Mouse (Mus musculus): ENCODE data around the gene Klhl35. TPM values are rescaled to one million over a fixed set of nuclear protein-coding genes. Genes with fewer than 3 reads are reported as not detected.

The Klhl35 gene
- polyA plus RNA-seq, 1 experiment from 2014 or later, result 0.77 TPM

- Histone ChIP-seq H3K36me3 (ENCODE audit: control insufficient read depth, insufficient read depth, low read length) (no peaks in the 10 kb centered on the region), H3K4me2 (no peak overlapping the region), H3K4me1 (ENCODE audit: control insufficient read depth, insufficient read depth, low read length) (peaks cover 37% of the 10 kb centered on the region), H3K9ac (ENCODE audit: low read depth, low read length) (no peak overlapping the region), H3K27ac (ENCODE audit: low read depth, low read length) (no peak overlapping the region), H3K4me3 (ENCODE audit: low read depth, low read length) (no peak overlapping the region), H3K27me3 (ENCODE audit: control insufficient read depth, insufficient read depth, low read length) (no peaks in the 10 kb centered on the region), H3K9me3 (replicated peaks; ENCODE audit: control insufficient read depth, low read length) (no peaks in the 10 kb centered on the region)
- 68% methylated on average over 11 of the region's 11 CpGs for WGBS (ENCODE audit: insufficient replicate concordance)
- ATAC-seq (replicated peaks; ENCODE audit: insufficient number of reproducible peaks, low FRiP score, low TSS enrichment), result no peak
Measured at GRCm38 (mm10) chr7:99430246-99430645, 35.6 kb upstream of the Klhl35 start.

- H3K36me3 ChIP-seq (ENCODE audit: control insufficient read depth, insufficient read depth, low read length), result no peaks in the 10 kb centered on the region; the same call in 1 of the 2 replicates
- no peaks in the 10 kb centered on the region for H3K9me3 ChIP-seq (replicated peaks; ENCODE audit: control insufficient read depth, low read length)
- peaks cover 45% of the 10 kb centered on the region for H3K4me1 ChIP-seq (ENCODE audit: control insufficient read depth, insufficient read depth, low read length)
- no peak overlapping the region for H3K4me2 ChIP-seq
- no peaks in the 10 kb centered on the region for H3K27me3 ChIP-seq (ENCODE audit: control insufficient read depth, insufficient read depth, low read length)
- WGBS (ENCODE audit: insufficient replicate concordance), result 59% methylated on average over 14 of the region's 14 CpGs
- no peak overlapping the region for H3K9ac ChIP-seq (ENCODE audit: low read depth, low read length)
- H3K4me3 ChIP-seq (ENCODE audit: low read depth, low read length), result no peak overlapping the region
- no peak for ATAC-seq (replicated peaks; ENCODE audit: insufficient number of reproducible peaks, low FRiP score, low TSS enrichment)
- no peak overlapping the region for H3K27ac ChIP-seq (ENCODE audit: low read depth, low read length)
Measured at GRCm38 (mm10) chr7:99432248-99432647, 33.6 kb upstream of the Klhl35 start.

- Histone ChIP-seq H3K4me1 (ENCODE audit: control insufficient read depth, insufficient read depth, low read length) (peaks cover 45% of the 10 kb centered on the region), H3K36me3 (ENCODE audit: control insufficient read depth, insufficient read depth, low read length) (no peaks in the 10 kb centered on the region; the same call in 1 of the 2 replicates), H3K4me3 (ENCODE audit: low read depth, low read length) (no peak overlapping the region), H3K27me3 (ENCODE audit: control insufficient read depth, insufficient read depth, low read length) (no peaks in the 10 kb centered on the region), H3K4me2 (no peak overlapping the region), H3K9ac (ENCODE audit: low read depth, low read length) (no peak overlapping the region), H3K27ac (ENCODE audit: low read depth, low read length) (no peak overlapping the region), H3K9me3 (replicated peaks; ENCODE audit: control insufficient read depth, low read length) (no peaks in the 10 kb centered on the region)
- 68% methylated on average over 6 of the region's 6 CpGs for WGBS (ENCODE audit: insufficient replicate concordance)
- ATAC-seq (replicated peaks; ENCODE audit: insufficient number of reproducible peaks, low FRiP score, low TSS enrichment), result no peak
Measured at GRCm38 (mm10) chr7:99432863-99433262, 32.9 kb upstream of the Klhl35 start.

- Histone ChIP-seq H3K9me3 (replicated peaks; ENCODE audit: control insufficient read depth, low read length) (no peaks in the 10 kb centered on the region), H3K36me3 (ENCODE audit: control insufficient read depth, insufficient read depth, low read length) (no peaks in the 10 kb centered on the region; the same call in 1 of the 2 replicates), H3K4me1 (ENCODE audit: control insufficient read depth, insufficient read depth, low read length) (peaks cover 40% of the 10 kb centered on the region), H3K27me3 (ENCODE audit: control insufficient read depth, insufficient read depth, low read length) (no peaks in the 10 kb centered on the region), H3K4me3 (ENCODE audit: low read depth, low read length) (no peak overlapping the region), H3K27ac (ENCODE audit: low read depth, low read length) (0 out of 2 replicates have a peak overlapping the region, but pooled peaks have one; percentile 38), H3K9ac (ENCODE audit: low read depth, low read length) (no peak overlapping the region), H3K4me2 (0 out of 2 replicates have a peak overlapping the region, but pooled peaks have one; percentile 1)
- no peak for ATAC-seq (replicated peaks; ENCODE audit: insufficient number of reproducible peaks, low FRiP score, low TSS enrichment)
- 40% methylated on average over 12 of the region's 12 CpGs for WGBS (ENCODE audit: insufficient replicate concordance)
Measured at GRCm38 (mm10) chr7:99434672-99435250, 31.0 kb upstream of the Klhl35 start.

GRCm38 (mm10) chr7:99436530-99436929 is 29.3 kb upstream of the Klhl35 start:
- H3K27me3 ChIP-seq (ENCODE audit: control insufficient read depth, insufficient read depth, low read length), result no peaks in the 10 kb centered on the region
- no peaks in the 10 kb centered on the region; the same call in 1 of the 2 replicates for H3K36me3 ChIP-seq (ENCODE audit: control insufficient read depth, insufficient read depth, low read length)
- H3K9me3 ChIP-seq (replicated peaks; ENCODE audit: control insufficient read depth, low read length), result no peaks in the 10 kb centered on the region
- peaks cover 49% of the 10 kb centered on the region for H3K4me1 ChIP-seq (ENCODE audit: control insufficient read depth, insufficient read depth, low read length)
- H3K4me2 ChIP-seq, result no peak overlapping the region
- no peak overlapping the region for H3K9ac ChIP-seq (ENCODE audit: low read depth, low read length)
- no peak overlapping the region for H3K4me3 ChIP-seq (ENCODE audit: low read depth, low read length)
- no peak for ATAC-seq (replicated peaks; ENCODE audit: insufficient number of reproducible peaks, low FRiP score, low TSS enrichment)
- WGBS (ENCODE audit: insufficient replicate concordance), result 15% methylated on average over 4 of the region's 4 CpGs
- H3K27ac ChIP-seq (ENCODE audit: low read depth, low read length), result 0 out of 2 replicates have a peak overlapping the region, but pooled peaks have one; percentile 22

GRCm38 (mm10) chr7:99438881-99439280 is 26.9 kb upstream of the Klhl35 start:
- H3K4me2 ChIP-seq, result no peak overlapping the region
- WGBS (ENCODE audit: insufficient replicate concordance), result 67% methylated on average over 10 of the region's 10 CpGs
- H3K4me1 ChIP-seq (ENCODE audit: control insufficient read depth, insufficient read depth, low read length), result peaks cover 51% of the 10 kb centered on the region
- ATAC-seq (replicated peaks; ENCODE audit: insufficient number of reproducible peaks, low FRiP score, low TSS enrichment), result no peak
- no peak overlapping the region for H3K4me3 ChIP-seq (ENCODE audit: low read depth, low read length)
- H3K9ac ChIP-seq (ENCODE audit: low read depth, low read length), result no peak overlapping the region
- no peaks in the 10 kb centered on the region for H3K9me3 ChIP-seq (replicated peaks; ENCODE audit: control insufficient read depth, low read length)
- no peaks in the 10 kb centered on the region for H3K27me3 ChIP-seq (ENCODE audit: control insufficient read depth, insufficient read depth, low read length)
- no peaks in the 10 kb centered on the region; the same call in 1 of the 2 replicates for H3K36me3 ChIP-seq (ENCODE audit: control insufficient read depth, insufficient read depth, low read length)
- no peak overlapping the region for H3K27ac ChIP-seq (ENCODE audit: low read depth, low read length)

- Histone ChIP-seq H3K4me3 (ENCODE audit: low read depth, low read length) (no peak overlapping the region), H3K4me2 (peak overlapping the region; percentile 36), H3K36me3 (ENCODE audit: control insufficient read depth, insufficient read depth, low read length) (no peaks in the 10 kb centered on the region; the same call in 1 of the 2 replicates), H3K4me1 (ENCODE audit: control insufficient read depth, insufficient read depth, low read length) (peaks cover 37% of the 10 kb centered on the region), H3K9ac (ENCODE audit: low read depth, low read length) (peak overlapping the region; percentile 36), H3K27me3 (ENCODE audit: control insufficient read depth, insufficient read depth, low read length) (no peaks in the 10 kb centered on the region), H3K9me3 (replicated peaks; ENCODE audit: control insufficient read depth, low read length) (no peaks in the 10 kb centered on the region), H3K27ac (ENCODE audit: low read depth, low read length) (peak overlapping the region; percentile 86)
- ATAC-seq (replicated peaks; ENCODE audit: insufficient number of reproducible peaks, low FRiP score, low TSS enrichment), result peak; percentile 71
- 8% methylated on average over 6 of the region's 6 CpGs for WGBS (ENCODE audit: insufficient replicate concordance)
Measured at GRCm38 (mm10) chr7:99441534-99442072, 24.2 kb upstream of the Klhl35 start.

GRCm38 (mm10) chr7:99443164-99443563 is 22.6 kb upstream of the Klhl35 start:
- Histone ChIP-seq H3K36me3 (ENCODE audit: control insufficient read depth, insufficient read depth, low read length) (no peaks in the 10 kb centered on the region), H3K27ac (ENCODE audit: low read depth, low read length) (peak overlapping the region; percentile 24; the same call in 1 of the 2 replicates), H3K4me3 (ENCODE audit: low read depth, low read length) (no peak overlapping the region), H3K4me2 (no peak overlapping the region), H3K4me1 (ENCODE audit: control insufficient read depth, insufficient read depth, low read length) (peaks cover 34% of the 10 kb centered on the region), H3K9me3 (replicated peaks; ENCODE audit: control insufficient read depth, low read length) (no peaks in the 10 kb centered on the region), H3K27me3 (ENCODE audit: control insufficient read depth, insufficient read depth, low read length) (no peaks in the 10 kb centered on the region), H3K9ac (ENCODE audit: low read depth, low read length) (0 out of 2 replicates have a peak overlapping the region, but pooled peaks have one; percentile 1)
- WGBS (ENCODE audit: insufficient replicate concordance), result 44% methylated on average over 5 of the region's 5 CpGs
- ATAC-seq (replicated peaks; ENCODE audit: insufficient number of reproducible peaks, low FRiP score, low TSS enrichment), result no peak

GRCm38 (mm10) chr7:99444012-99444411 is 21.8 kb upstream of the Klhl35 start:
- no peaks in the 10 kb centered on the region for H3K27me3 ChIP-seq (ENCODE audit: control insufficient read depth, insufficient read depth, low read length)
- H3K4me3 ChIP-seq (ENCODE audit: low read depth, low read length), result no peak overlapping the region
- no peak for ATAC-seq (replicated peaks; ENCODE audit: insufficient number of reproducible peaks, low FRiP score, low TSS enrichment)
- H3K9ac ChIP-seq (ENCODE audit: low read depth, low read length), result no peak overlapping the region
- no peak overlapping the region for H3K27ac ChIP-seq (ENCODE audit: low read depth, low read length)
- H3K9me3 ChIP-seq (replicated peaks; ENCODE audit: control insufficient read depth, low read length), result no peaks in the 10 kb centered on the region
- no peak overlapping the region for H3K4me2 ChIP-seq
- no peaks in the 10 kb centered on the region for H3K36me3 ChIP-seq (ENCODE audit: control insufficient read depth, insufficient read depth, low read length)
- 65% methylated on average over 6 of the region's 6 CpGs for WGBS (ENCODE audit: insufficient replicate concordance)
- H3K4me1 ChIP-seq (ENCODE audit: control insufficient read depth, insufficient read depth, low read length), result peaks cover 34% of the 10 kb centered on the region

Measured in heart, embryonic 11.5 days (tissue).